Mouse (Mus musculus): ENCODE measurements at regions not wholly inside any gene's neighbourhood (a gene's known extent, or its start where the extent isn't known, plus 50 kb on each side); places are given as distances from the start of the nearest gene placed in this dataset.

- Histone ChIP-seq H3K4me1 (ENCODE audit: control insufficient read depth, insufficient read depth, low read length) (peaks cover 2% of the 10 kb centered on the region; the same call in 1 of the 2 replicates), H3K27ac (ENCODE audit: control insufficient read depth, insufficient read depth, low read depth, low read length, poor library complexity) (peak overlapping the region; percentile 12; the same call in 1 of the 2 replicates), H3K4me3 (replicated peaks; ENCODE audit: control insufficient read depth, low read depth, low read length) (no peak overlapping the region)
- 59% methylated on average over 2 of the region's 2 CpGs for WGBS
- TF ChIP-seq POLR2A (IDR thresholded peaks at IDR 0.05; ENCODE audit: borderline replicate concordance, control insufficient read depth, low read depth, low read length) (no peak), CTCF (IDR thresholded peaks at IDR 0.05; ENCODE audit: control insufficient read depth, insufficient read depth, low read length) (no peak)
These were observed 52.4 kb upstream of the Tmx4 start for GRCm38 (mm10) chr2:134696394-134696793.

Data from bone marrow, adult 2 months (tissue).